In genomic region chr19:24220795-24221445, GRCm38 (mm10) we compare ENCODE assay signal across 15 mouse cellular contexts. TPM values are rescaled to one million over a fixed set of nuclear protein-coding genes. Genes with fewer than 3 reads are reported as not detected.
A peak's percentile ranks its signal among the peaks of the same experiment; 100 is the strongest.
DNase-seq lines count a peak whose midpoint lies in the region; ATAC-seq and TF ChIP-seq lines count a peak whose summit lies in the region.
"Had no signal": no experiment of that assay in that cellular context is flagged by ENCODE, and none has a peak within 500 bp of the region (broad histone marks: within the 10 kb centered on the region; RNA-seq: fewer than 3 reads in every experiment).

No protein-coding gene starts in this region.

- peaks cover 13% of the 10 kb centered on the region; the same call in 1 of the 2 replicates for H3K4me1 ChIP-seq in forebrain, embryonic 14.5 days (ENCODE audit: control insufficient read depth, insufficient read depth, low read length)
- H3K4me1 ChIP-seq in forebrain, embryonic 15.5 days: peaks cover 14% of the 10 kb centered on the region
- peaks cover 2% of the 10 kb centered on the region; the same call in 1 of the 2 replicates for H3K4me1 ChIP-seq in intestine, embryonic 15.5 days (replicated peaks)
- no peaks in the 10 kb centered on the region for H3K4me1 ChIP-seq in lung, postnatal 0 days (ENCODE audit: insufficient read depth, low read depth, low read length)
- peaks cover 42% of the 10 kb centered on the region for H3K4me1 ChIP-seq in hindbrain, embryonic 10.5 days (replicated peaks)
- peaks cover 42% of the 10 kb centered on the region for H3K4me1 ChIP-seq in limb, embryonic 10.5 days
- H3K4me1 ChIP-seq: liver, embryonic 13.5 days had no signal

- WGBS in forebrain, embryonic 14.5 days: 9% methylated on average over 14 of the region's 14 CpGs
- WGBS in forebrain, embryonic 15.5 days: 10% methylated on average over 14 of the region's 14 CpGs
- 28% methylated on average over 14 of the region's 14 CpGs for WGBS in intestine, embryonic 15.5 days
- WGBS in lung, postnatal 0 days: 5% methylated on average over 14 of the region's 14 CpGs
- WGBS in hindbrain, embryonic 10.5 days: 45% methylated on average over 14 of the region's 14 CpGs
- WGBS in limb, embryonic 10.5 days: 31% methylated on average over 14 of the region's 14 CpGs

- no peak overlapping the region for H3K4me3 ChIP-seq in forebrain, embryonic 14.5 days (ENCODE audit: low read depth, low read length)
- no peak overlapping the region for H3K4me3 ChIP-seq in forebrain, embryonic 15.5 days
- no peak overlapping the region for H3K4me3 ChIP-seq in intestine, embryonic 15.5 days (replicated peaks)
- no peak overlapping the region for H3K4me3 ChIP-seq in lung, postnatal 0 days (ENCODE audit: low read depth, low read length)
- no peak overlapping the region for H3K4me3 ChIP-seq in hindbrain, embryonic 10.5 days
- H3K4me3 ChIP-seq in limb, embryonic 10.5 days: no peak overlapping the region
- H3K4me3 ChIP-seq: embryonic facial prominence, embryonic 12.5 days; liver, embryonic 13.5 days; midbrain, embryonic 12.5 days; neural tube, embryonic 13.5 days had no signal

- peaks cover 8% of the 10 kb centered on the region; the same call in 1 of the 2 replicates for H3K27me3 ChIP-seq in forebrain, embryonic 14.5 days (replicated peaks; ENCODE audit: control insufficient read depth, insufficient read depth, low read length)
- H3K27me3 ChIP-seq in forebrain, embryonic 15.5 days: peaks cover 13% of the 10 kb centered on the region
- H3K27me3 ChIP-seq in intestine, embryonic 15.5 days (replicated peaks): peaks cover 5% of the 10 kb centered on the region
- H3K27me3 ChIP-seq in lung, postnatal 0 days (replicated peaks; ENCODE audit: insufficient read depth, low read length): no peaks in the 10 kb centered on the region
- H3K27me3 ChIP-seq in hindbrain, embryonic 10.5 days (ENCODE audit: insufficient read depth, poor library complexity, severe bottlenecking): peaks cover 39% of the 10 kb centered on the region
- peaks cover 35% of the 10 kb centered on the region for H3K27me3 ChIP-seq in limb, embryonic 10.5 days (ENCODE audit: low read depth, poor library complexity, severe bottlenecking)

- no peaks in the 10 kb centered on the region for H3K36me3 ChIP-seq in forebrain, embryonic 14.5 days (ENCODE audit: control insufficient read depth, insufficient read depth, low read length)
- H3K36me3 ChIP-seq in forebrain, embryonic 15.5 days: no peaks in the 10 kb centered on the region
- H3K36me3 ChIP-seq in intestine, embryonic 15.5 days: no peaks in the 10 kb centered on the region
- no peaks in the 10 kb centered on the region for H3K36me3 ChIP-seq in lung, postnatal 0 days (ENCODE audit: insufficient read depth, low read length)
- H3K36me3 ChIP-seq in hindbrain, embryonic 10.5 days: no peaks in the 10 kb centered on the region
- H3K36me3 ChIP-seq in limb, embryonic 10.5 days: no peaks in the 10 kb centered on the region
- H3K36me3 ChIP-seq: embryonic facial prominence, embryonic 12.5 days; liver, embryonic 13.5 days; midbrain, embryonic 12.5 days; neural tube, embryonic 13.5 days had no signal

- no peak overlapping the region for H3K4me2 ChIP-seq in forebrain, embryonic 14.5 days (ENCODE audit: low read length)
- H3K4me2 ChIP-seq in forebrain, embryonic 15.5 days (replicated peaks): no peak overlapping the region
- H3K4me2 ChIP-seq in intestine, embryonic 15.5 days (replicated peaks): 0 out of 2 replicates have a peak overlapping the region, but pooled peaks have one; percentile 17
- H3K4me2 ChIP-seq in lung, postnatal 0 days (replicated peaks; ENCODE audit: low read depth, low read length): peak overlapping the region; percentile 28
- H3K4me2 ChIP-seq: embryonic facial prominence, embryonic 12.5 days; heart, embryonic 11.5 days; liver, embryonic 13.5 days; midbrain, embryonic 12.5 days; neural tube, embryonic 13.5 days had no signal

- DNase-seq in forebrain, embryonic 14.5 days (ENCODE audit: low spot score): peak; percentile 27
- peak; percentile 17 for DNase-seq in CD4-positive helper T cell, adult 2 months (ENCODE audit: low read depth, low spot score)
- DNase-seq in lung, postnatal 0 days (ENCODE audit: low spot score): peak; percentile 73
- DNase-seq in hindbrain, embryonic 10.5 days (ENCODE audit: low spot score): no peak
- no peak for DNase-seq in limb, embryonic 10.5 days (ENCODE audit: low spot score)
- DNase-seq: liver, embryonic 13.5 days; right cerebral cortex, adult 18-20 months; thymus, postnatal 25 days had no signal

- H3K9ac ChIP-seq in forebrain, embryonic 14.5 days (ENCODE audit: low read length): no peak overlapping the region
- H3K9ac ChIP-seq in forebrain, embryonic 15.5 days (replicated peaks): no peak overlapping the region
- H3K9ac ChIP-seq in intestine, embryonic 15.5 days: no peak overlapping the region
- no peak overlapping the region for H3K9ac ChIP-seq in lung, postnatal 0 days (replicated peaks; ENCODE audit: low read depth)
- H3K9ac ChIP-seq: embryonic facial prominence, embryonic 12.5 days; liver, embryonic 13.5 days; midbrain, embryonic 12.5 days; neural tube, embryonic 13.5 days had no signal

- no peak for TF ChIP-seq EP300 in lung, postnatal 0 days (IDR thresholded peaks at IDR 0.05)

- H3K9me3 ChIP-seq in forebrain, embryonic 14.5 days (replicated peaks; ENCODE audit: control insufficient read depth, low read length): no peaks in the 10 kb centered on the region
- no peaks in the 10 kb centered on the region for H3K9me3 ChIP-seq in forebrain, embryonic 15.5 days
- H3K9me3 ChIP-seq in intestine, embryonic 15.5 days: no peaks in the 10 kb centered on the region
- no peaks in the 10 kb centered on the region for H3K9me3 ChIP-seq in lung, postnatal 0 days (ENCODE audit: low read length)
- H3K9me3 ChIP-seq in hindbrain, embryonic 10.5 days: no peaks in the 10 kb centered on the region
- no peaks in the 10 kb centered on the region for H3K9me3 ChIP-seq in limb, embryonic 10.5 days (replicated peaks)
- H3K9me3 ChIP-seq: embryonic facial prominence, embryonic 12.5 days; liver, embryonic 13.5 days; midbrain, embryonic 12.5 days; neural tube, embryonic 13.5 days had no signal

- ATAC-seq in forebrain, embryonic 14.5 days: no peak
- ATAC-seq in forebrain, embryonic 15.5 days (replicated peaks): no peak
- no peak for ATAC-seq in intestine, embryonic 15.5 days
- ATAC-seq in lung, postnatal 0 days: no peak
- no peak for ATAC-seq in erythroblast, adult 5-6 weeks (replicated peaks; ENCODE audit: low FRiP score, poor library complexity, severe bottlenecking)

- no peak for TF ChIP-seq CTCF in lung, postnatal 0 days (IDR thresholded peaks at IDR 0.05)

- H3K27ac ChIP-seq in forebrain, embryonic 14.5 days (ENCODE audit: low read depth, low read length): no peak overlapping the region
- no peak overlapping the region for H3K27ac ChIP-seq in forebrain, embryonic 15.5 days (replicated peaks)
- no peak overlapping the region for H3K27ac ChIP-seq in intestine, embryonic 15.5 days
- peak overlapping the region; percentile 3; the same call in 1 of the 2 replicates for H3K27ac ChIP-seq in lung, postnatal 0 days (ENCODE audit: low read length)
- no peak overlapping the region for H3K27ac ChIP-seq in hindbrain, embryonic 10.5 days
- no peak overlapping the region for H3K27ac ChIP-seq in limb, embryonic 10.5 days
- H3K27ac ChIP-seq: embryonic facial prominence, embryonic 12.5 days; liver, embryonic 13.5 days; midbrain, embryonic 12.5 days; neural tube, embryonic 13.5 days had no signal

RNA-seq across cellular contexts. Expression of gene Tjp2, which starts 3.9 kb away (rescaled TPM):
- 9.0 and 11.6 TPM in 2 replicates for polyA plus RNA-seq in forebrain, embryonic 14.5 days (2014; fragmentation: Nextera tagmentation; extraction: Ambion mirVana)
- 11.9 and 13.9 TPM in 2 replicates for polyA plus RNA-seq in forebrain, embryonic 15.5 days (2015; fragmentation: Nextera tagmentation; extraction: Ambion mirVana)
- 41.2 and 41.7 TPM in 2 replicates for polyA plus RNA-seq in intestine, embryonic 15.5 days (2015; fragmentation: Nextera tagmentation; extraction: Ambion mirVana)
- 37.8 and 48.3 TPM in 2 replicates for polyA plus RNA-seq in lung, postnatal 0 days (2015; fragmentation: Nextera tagmentation; extraction: Ambion mirVana)
- total RNA-seq in erythroblast, adult 5-6 weeks (2015; ENCODE audit: low replicate concordance): not detected in 2 replicates
- total RNA-seq in erythroblast, adult 5-6 weeks (2017; ENCODE audit: low replicate concordance): 0.17 and 0.98 TPM in 2 replicates
- polyA plus RNA-seq in hindbrain, embryonic 10.5 days (2016; fragmentation: Nextera tagmentation; extraction: Ambion mirVana): 26.7 and 30.0 TPM in 2 replicates
- 35.2 and 36.4 TPM in 2 replicates for polyA plus RNA-seq in limb, embryonic 10.5 days (2016; fragmentation: Nextera tagmentation; extraction: Ambion mirVana)

RNA-seq across cellular contexts. Expression of gene Fxn, which starts 59.5 kb away (rescaled TPM):
- polyA plus RNA-seq in forebrain, embryonic 14.5 days (2014; fragmentation: Nextera tagmentation; extraction: Ambion mirVana): 40.5 and 47.9 TPM in 2 replicates
- polyA plus RNA-seq in forebrain, embryonic 15.5 days (2015; fragmentation: Nextera tagmentation; extraction: Ambion mirVana): 43.4 and 49.4 TPM in 2 replicates
- 41.1 and 42.3 TPM in 2 replicates for polyA plus RNA-seq in intestine, embryonic 15.5 days (2015; fragmentation: Nextera tagmentation; extraction: Ambion mirVana)
- polyA plus RNA-seq in lung, postnatal 0 days (2015; fragmentation: Nextera tagmentation; extraction: Ambion mirVana): 19.7 and 22.1 TPM in 2 replicates
- 10.7 and 19.2 TPM in 2 replicates for total RNA-seq in erythroblast, adult 5-6 weeks (2015; ENCODE audit: low replicate concordance)
- 3.0 and 5.7 TPM in 2 replicates for total RNA-seq in erythroblast, adult 5-6 weeks (2017; ENCODE audit: low replicate concordance)
- 56.7 and 58.1 TPM in 2 replicates for polyA plus RNA-seq in hindbrain, embryonic 10.5 days (2016; fragmentation: Nextera tagmentation; extraction: Ambion mirVana)
- 62.7 and 67.1 TPM in 2 replicates for polyA plus RNA-seq in limb, embryonic 10.5 days (2016; fragmentation: Nextera tagmentation; extraction: Ambion mirVana)

Comparison
In these comparisons a context has a peak if more than half of its experiments do, and no peak if none do; other contexts are left out.
1. DNase-seq: peak in forebrain, embryonic 14.5 days (single experiment), CD4-positive helper T cell, adult 2 months (single experiment) and lung, postnatal 0 days (single experiment); none in hindbrain, embryonic 10.5 days (single experiment) and limb, embryonic 10.5 days (single experiment).
2. H3K4me2 ChIP-seq: peak in intestine, embryonic 15.5 days (single experiment) and lung, postnatal 0 days (single experiment); none in forebrain, embryonic 14.5 days (single experiment) and forebrain, embryonic 15.5 days (single experiment).